Comparison of ENCODE assay signal across 35 mouse cellular contexts in the genomic region with DNA sequence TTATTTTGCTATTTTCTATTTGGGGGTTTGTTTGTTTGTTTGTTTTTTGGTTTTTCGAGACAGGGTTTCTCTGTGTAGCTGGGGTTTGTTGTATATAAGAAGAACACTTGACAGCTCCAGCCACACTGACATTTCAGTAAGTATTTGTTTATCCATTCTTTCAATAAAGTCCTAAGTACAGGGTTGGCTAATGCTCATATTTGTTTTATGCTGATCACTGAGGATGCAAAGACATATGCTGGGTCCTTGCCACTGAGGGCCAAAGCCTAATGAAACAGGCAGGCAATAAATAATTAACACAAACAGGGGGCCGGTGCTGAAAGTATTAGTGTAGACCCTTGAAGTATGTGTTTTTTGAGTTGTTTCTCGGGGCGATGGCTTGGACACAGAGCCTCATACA. TPM values are rescaled to one million over a fixed set of nuclear protein-coding genes. Genes with fewer than 3 reads are reported as not detected.
"Had no signal": no experiment of that assay in that cellular context is flagged by ENCODE, and none has a peak within 500 bp of the region (broad histone marks: within the 10 kb centered on the region; RNA-seq: fewer than 3 reads in every experiment).

No protein-coding gene starts in this region.

- H3K4me2 ChIP-seq: limb, embryonic 12.5 days; limb, embryonic 13.5 days; limb, embryonic 15.5 days; liver, embryonic 13.5 days; liver, embryonic 15.5 days; lung, embryonic 14.5 days; lung, embryonic 15.5 days; midbrain, embryonic 11.5 days; midbrain, embryonic 12.5 days; midbrain, embryonic 13.5 days; midbrain, embryonic 15.5 days; neural tube, embryonic 12.5 days; neural tube, embryonic 13.5 days had no signal

- H3K27me3 ChIP-seq: limb, embryonic 12.5 days; limb, embryonic 13.5 days; limb, embryonic 15.5 days; liver, embryonic 13.5 days; liver, embryonic 15.5 days; lung, embryonic 15.5 days; midbrain, embryonic 12.5 days; midbrain, embryonic 13.5 days; midbrain, embryonic 15.5 days; neural tube, embryonic 12.5 days; neural tube, embryonic 13.5 days had no signal

- H3K36me3 ChIP-seq: limb, embryonic 10.5 days; limb, embryonic 12.5 days; limb, embryonic 13.5 days; limb, embryonic 15.5 days; liver, embryonic 13.5 days; liver, embryonic 15.5 days; lung, embryonic 15.5 days; midbrain, embryonic 10.5 days; midbrain, embryonic 12.5 days; midbrain, embryonic 13.5 days; midbrain, embryonic 15.5 days; neural tube, embryonic 12.5 days; neural tube, embryonic 13.5 days had no signal

- H3K27ac ChIP-seq: left cerebral cortex, adult 2 months; limb, embryonic 10.5 days; limb, embryonic 12.5 days; limb, embryonic 13.5 days; limb, embryonic 15.5 days; liver, embryonic 13.5 days; liver, embryonic 14.5 days; liver, embryonic 15.5 days; lung, embryonic 15.5 days; macrophage; midbrain, embryonic 10.5 days; midbrain, embryonic 12.5 days; midbrain, embryonic 13.5 days; midbrain, embryonic 15.5 days; neural tube, embryonic 12.5 days; neural tube, embryonic 13.5 days had no signal

- H3K9ac ChIP-seq: limb, embryonic 12.5 days; limb, embryonic 13.5 days; limb, embryonic 15.5 days; liver, embryonic 13.5 days; liver, embryonic 14.5 days; liver, embryonic 15.5 days; lung, embryonic 14.5 days; lung, embryonic 15.5 days; midbrain, embryonic 12.5 days; midbrain, embryonic 13.5 days; midbrain, embryonic 15.5 days; neural tube, embryonic 12.5 days; neural tube, embryonic 13.5 days had no signal

- ATAC-seq: lung, postnatal 0 days; midbrain, embryonic 15.5 days; midbrain, embryonic 16.5 days had no signal

- DNase-seq: layer of hippocampus, postnatal 36 days; left cerebral cortex, postnatal 4 days; liver, embryonic 13.5 days; lung, adult 18-20 months; lung, adult 2 months; lung, embryonic 14.5 days; lung, postnatal 10 days; lung, postnatal 14 days; lung, postnatal 36 days; lung, postnatal 4 days; midbrain, embryonic 14.5 days had no signal

- H3K9me3 ChIP-seq: limb, embryonic 10.5 days; limb, embryonic 12.5 days; limb, embryonic 13.5 days; limb, embryonic 15.5 days; liver, embryonic 13.5 days; liver, embryonic 15.5 days; lung, embryonic 15.5 days; midbrain, embryonic 10.5 days; midbrain, embryonic 12.5 days; midbrain, embryonic 13.5 days; midbrain, embryonic 15.5 days; neural tube, embryonic 12.5 days; neural tube, embryonic 13.5 days had no signal

- H3K4me1 ChIP-seq: limb, embryonic 10.5 days; limb, embryonic 12.5 days; limb, embryonic 13.5 days; limb, embryonic 15.5 days; liver, embryonic 13.5 days; liver, embryonic 15.5 days; lung, embryonic 15.5 days; midbrain, embryonic 13.5 days; midbrain, embryonic 15.5 days; neural tube, embryonic 12.5 days; neural tube, embryonic 13.5 days had no signal

- H3K4me3 ChIP-seq: left cerebral cortex, adult 2 months; limb, embryonic 10.5 days; limb, embryonic 12.5 days; limb, embryonic 13.5 days; limb, embryonic 15.5 days; liver, embryonic 13.5 days; liver, embryonic 15.5 days; lung, embryonic 15.5 days; megakaryocyte, embryonic 14.5 days; midbrain, embryonic 10.5 days; midbrain, embryonic 12.5 days; midbrain, embryonic 13.5 days; midbrain, embryonic 15.5 days; myocyte; neural tube, embryonic 12.5 days; neural tube, embryonic 13.5 days had no signal

RNA-seq across cellular contexts. Expression of a gene that starts 54.7 kb away (rescaled TPM):
- total RNA-seq: megakaryocyte progenitor cell, adult 5-6 weeks; megakaryocyte, adult 5-6 weeks; megakaryocyte-erythroid progenitor cell, adult 5-6 weeks; monocyte, adult 5-6 weeks had no signal
- polyA plus RNA-seq: liver, embryonic 13.5 days; liver, embryonic 15.5 days; macrophage; myocyte had no signal
